Mouse (Mus musculus): ENCODE data around the gene Mlxipl. TPM values are rescaled to one million over a fixed set of nuclear protein-coding genes. Genes with fewer than 3 reads are reported as not detected.

Mlxipl gene
- total and polyA plus RNA-seq, 2 experiments from 2014 or later = 0.76 to 1.0 TPM

- WGBS = 72% methylated on average over 6 of the region's 6 CpGs
- Histone ChIP-seq H3K9ac (no peak overlapping the region), H3K4me3 (ENCODE audit: low read depth, low read length) (no peak overlapping the region), H3K27me3 (ENCODE audit: insufficient read depth, low read length) (no peaks in the 10 kb centered on the region), H3K36me3 (ENCODE audit: insufficient read depth) (peaks cover 43% of the 10 kb centered on the region), H3K4me1 (ENCODE audit: insufficient read depth) (peaks cover 5% of the 10 kb centered on the region; the same call in 1 of the 2 replicates), H3K9me3 (ENCODE audit: low read length) (no peaks in the 10 kb centered on the region), H3K27ac (ENCODE audit: low read depth, low read length) (no peak overlapping the region), H3K4me2 (ENCODE audit: low read depth) (no peak overlapping the region)
- no peak for ATAC-seq
- no peak for DNase-seq
- no peak for TF ChIP-seq CTCF (IDR thresholded peaks at IDR 0.05; ENCODE audit: low read depth)
Measured at GRCm38 (mm10) chr5:135072720-135073119, 17.0 kb upstream of the Mlxipl start.

GRCm38 (mm10) chr5:135073349-135074150, 16.1 kb upstream of the Mlxipl start:
- DNase-seq (no peak), ATAC-seq (no peak)
- no peak for TF ChIP-seq CTCF (IDR thresholded peaks at IDR 0.05; ENCODE audit: low read depth)
- H3K9ac ChIP-seq = no peak overlapping the region
- WGBS = 23% methylated on average over 26 of the region's 26 CpGs
- H3K4me3 ChIP-seq (ENCODE audit: low read depth, low read length) = no peak overlapping the region
- peaks cover 5% of the 10 kb centered on the region; the same call in 1 of the 2 replicates for H3K4me1 ChIP-seq (ENCODE audit: insufficient read depth)
- no peak overlapping the region for H3K4me2 ChIP-seq (ENCODE audit: low read depth)
- H3K27me3 ChIP-seq (ENCODE audit: insufficient read depth, low read length) = no peaks in the 10 kb centered on the region
- no peaks in the 10 kb centered on the region for H3K9me3 ChIP-seq (ENCODE audit: low read length)
- H3K36me3 ChIP-seq (ENCODE audit: insufficient read depth) = peaks cover 39% of the 10 kb centered on the region
- H3K27ac ChIP-seq (ENCODE audit: low read depth, low read length) = no peak overlapping the region

DNA sequence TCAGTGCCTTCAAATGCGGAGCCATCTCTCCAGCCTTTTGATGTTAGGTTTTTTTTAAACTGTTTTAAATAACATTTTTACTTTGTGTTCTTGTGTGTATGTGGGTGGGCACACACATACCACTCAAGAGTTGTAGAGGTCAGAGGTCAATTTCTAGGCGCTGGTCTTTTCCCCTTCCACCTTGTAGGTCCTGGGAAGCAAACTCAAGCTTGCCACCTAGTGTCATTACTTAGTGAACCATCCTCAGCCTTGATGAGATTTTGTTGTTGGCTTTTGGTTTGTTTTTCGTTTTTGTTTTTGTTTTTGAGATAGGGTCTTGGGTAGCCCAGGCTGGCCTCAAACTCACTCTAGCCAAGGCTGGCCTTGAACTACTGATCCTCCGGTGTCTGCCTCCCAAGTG, 14.0 kb upstream of the Mlxipl start:
- WGBS = 69% methylated on average over 4 of the region's 4 CpGs
- peak; percentile 44 for TF ChIP-seq CTCF (IDR thresholded peaks at IDR 0.05; ENCODE audit: low read depth)

DNA sequence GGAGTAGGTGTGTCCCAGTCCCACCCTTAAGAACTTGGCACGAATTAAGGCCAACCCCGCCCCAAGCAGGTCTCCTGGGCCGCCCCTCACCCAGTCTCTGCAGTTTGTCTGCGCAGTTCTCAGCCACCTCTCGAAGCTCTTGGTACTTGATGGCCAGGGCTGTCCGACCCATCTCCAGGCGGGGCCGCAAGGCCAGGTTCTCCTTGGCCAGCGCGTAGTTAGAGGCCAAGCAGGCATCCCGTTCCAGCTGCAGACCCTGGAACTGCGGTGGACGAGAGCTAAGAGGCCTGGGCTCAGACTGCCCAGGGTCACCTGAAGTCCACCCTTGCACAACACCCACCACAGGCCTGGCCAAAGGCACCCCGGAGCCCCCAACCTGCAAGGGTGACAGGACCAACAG, 13.3 kb upstream of the Mlxipl start:
- no peaks in the 10 kb centered on the region for H3K27me3 ChIP-seq (ENCODE audit: insufficient read depth, low read length)
- H3K9ac ChIP-seq = no peak overlapping the region
- WGBS = 88% methylated on average over 14 of the region's 14 CpGs
- H3K27ac ChIP-seq (ENCODE audit: low read depth, low read length) = no peak overlapping the region
- peak overlapping the region; percentile 97 for H3K4me3 ChIP-seq (ENCODE audit: low read depth, low read length)
- ATAC-seq = no peak
- no peak for TF ChIP-seq CTCF (IDR thresholded peaks at IDR 0.05; ENCODE audit: low read depth)
- peaks cover 35% of the 10 kb centered on the region for H3K36me3 ChIP-seq (ENCODE audit: insufficient read depth)
- H3K4me2 ChIP-seq (ENCODE audit: low read depth) = peak overlapping the region; percentile 66
- DNase-seq = no peak
- H3K9me3 ChIP-seq (ENCODE audit: low read length) = no peaks in the 10 kb centered on the region
- peaks cover 5% of the 10 kb centered on the region; the same call in 1 of the 2 replicates for H3K4me1 ChIP-seq (ENCODE audit: insufficient read depth)

More for the DNA sequence above, 14.0 kb upstream of the Mlxipl start:
- Histone ChIP-seq H3K9me3 (ENCODE audit: low read length) (no peaks in the 10 kb centered on the region), H3K36me3 (ENCODE audit: insufficient read depth) (peaks cover 39% of the 10 kb centered on the region), H3K4me1 (ENCODE audit: insufficient read depth) (peaks cover 5% of the 10 kb centered on the region; the same call in 1 of the 2 replicates), H3K4me2 (ENCODE audit: low read depth) (no peak overlapping the region), H3K27ac (ENCODE audit: low read depth, low read length) (no peak overlapping the region), H3K4me3 (ENCODE audit: low read depth, low read length) (no peak overlapping the region), H3K27me3 (ENCODE audit: insufficient read depth, low read length) (no peaks in the 10 kb centered on the region), H3K9ac (no peak overlapping the region)
- DNase-seq = no peak
- ATAC-seq = no peak

DNA sequence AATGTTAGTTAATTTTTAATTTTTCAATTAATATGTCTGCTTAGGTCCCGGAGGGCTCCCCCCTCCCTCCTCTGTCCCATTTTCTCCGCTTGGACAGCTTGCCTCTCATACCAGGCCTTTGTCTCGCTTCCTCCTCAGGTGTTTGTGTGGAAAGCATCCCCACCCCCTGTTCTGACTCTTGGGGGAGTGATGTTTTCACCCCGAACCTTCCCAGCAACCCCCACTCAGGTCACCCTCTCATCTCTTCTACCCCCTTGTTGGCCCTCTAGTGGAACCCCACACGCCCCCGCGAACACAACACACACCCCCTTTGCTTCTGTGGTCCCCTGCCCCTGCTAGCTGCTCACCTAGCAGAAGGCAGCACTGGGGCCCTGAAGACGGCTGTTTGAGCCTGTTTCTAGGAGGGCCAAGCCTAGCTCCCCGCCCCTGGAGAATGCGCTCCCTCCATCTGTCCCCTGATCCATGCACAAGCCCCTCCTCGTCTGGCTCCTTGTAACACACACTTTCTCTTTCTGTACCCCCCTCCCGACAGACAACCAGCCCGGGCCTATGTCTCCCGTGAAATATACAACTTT, 12.7 kb upstream of the Mlxipl start:
- no peak for TF ChIP-seq CTCF (IDR thresholded peaks at IDR 0.05; ENCODE audit: low read depth)
- peak; percentile 75 for DNase-seq
- Histone ChIP-seq H3K4me1 (ENCODE audit: insufficient read depth) (peaks cover 5% of the 10 kb centered on the region; the same call in 1 of the 2 replicates), H3K9me3 (ENCODE audit: low read length) (no peaks in the 10 kb centered on the region), H3K4me2 (ENCODE audit: low read depth) (peak overlapping the region; percentile 66), H3K9ac (peak overlapping the region; percentile 98), H3K36me3 (ENCODE audit: insufficient read depth) (peaks cover 31% of the 10 kb centered on the region), H3K4me3 (ENCODE audit: low read depth, low read length) (peak overlapping the region; percentile 97), H3K27me3 (ENCODE audit: insufficient read depth, low read length) (no peaks in the 10 kb centered on the region), H3K27ac (ENCODE audit: low read depth, low read length) (peak overlapping the region; percentile 93)
- ATAC-seq = peak; percentile 72
- 9% methylated on average over 14 of the region's 14 CpGs for WGBS

DNA sequence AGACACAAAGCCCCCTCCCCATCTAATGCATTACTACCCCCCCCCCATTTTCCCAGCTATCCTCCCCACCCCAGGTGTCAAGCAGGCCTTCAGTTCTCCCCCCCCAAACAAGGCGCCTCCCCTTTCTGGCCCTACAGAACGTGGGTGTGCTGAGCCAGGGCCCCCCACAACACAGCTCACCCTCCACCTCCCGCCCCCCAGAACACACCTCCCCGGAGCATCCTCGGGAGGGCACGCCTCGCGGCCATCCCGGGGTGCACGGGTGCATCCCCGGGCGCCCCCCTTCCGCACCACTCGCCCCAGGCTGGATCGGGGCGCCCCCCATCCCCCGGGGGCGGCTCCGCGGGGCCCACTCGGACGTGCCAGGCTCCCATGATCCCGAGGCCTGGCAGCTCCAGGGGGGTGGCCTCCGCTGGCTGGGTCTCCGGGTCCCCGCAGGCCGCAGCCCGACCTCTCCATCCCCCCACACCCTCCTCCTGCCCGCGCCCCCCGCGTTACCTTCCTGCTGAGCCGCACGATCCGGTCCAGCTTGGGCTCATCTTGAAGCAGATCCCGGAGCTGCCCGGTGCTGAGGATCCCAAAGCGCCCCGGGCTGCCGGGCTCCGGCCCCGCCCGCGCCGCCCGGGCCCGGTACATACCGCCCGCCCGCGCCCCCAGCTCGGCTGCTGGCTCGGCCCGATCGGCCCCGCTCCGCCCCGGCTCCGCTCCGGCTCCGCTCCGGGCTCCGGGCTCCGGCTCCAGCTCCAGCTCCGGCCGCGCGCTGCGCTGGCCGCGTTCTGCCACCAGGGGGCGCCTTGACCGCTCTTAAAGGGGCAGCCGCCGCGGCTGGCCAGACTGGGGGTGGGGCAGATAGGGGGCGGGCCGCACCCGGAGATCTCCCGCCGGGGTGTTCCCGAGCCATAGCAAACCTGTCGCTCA, 11.9 kb upstream of the Mlxipl start, which contains the start of gene Vps37d:
Vps37d (minus strand) TSS at position 703 of the 918 bp plus-strand sequence.
- H3K4me2 ChIP-seq (ENCODE audit: low read depth) = peak within 1 kb of the TSS; percentile 66
- peaks cover 23% of the 10 kb centered on the region for H3K36me3 ChIP-seq (ENCODE audit: insufficient read depth)
- peak within 1 kb of the TSS; percentile 98 for H3K9ac ChIP-seq
- peak within 1 kb of the TSS; percentile 97 for H3K4me3 ChIP-seq (ENCODE audit: low read depth, low read length)
- H3K27me3 ChIP-seq (ENCODE audit: insufficient read depth, low read length) = no peaks in the 10 kb centered on the region
- peaks cover 5% of the 10 kb centered on the region; the same call in 1 of the 2 replicates for H3K4me1 ChIP-seq (ENCODE audit: insufficient read depth)
- H3K9me3 ChIP-seq (ENCODE audit: low read length) = no peaks in the 10 kb centered on the region
- peak; percentile 89 for ATAC-seq
- peak; percentile 85 for TF ChIP-seq CTCF (IDR thresholded peaks at IDR 0.05; ENCODE audit: low read depth)
- DNase-seq = peak; percentile 95
- 1% methylated on average over 64 of the region's 83 CpGs for WGBS
- peak within 1 kb of the TSS; percentile 93 for H3K27ac ChIP-seq (ENCODE audit: low read depth, low read length)

Data from forebrain, postnatal 0 days (tissue).